Mouse (Mus musculus): Measurements from ENCODE around the gene Krtap9-5.

- TF ChIP-seq CTCF (IDR thresholded peaks at IDR 0.05; ENCODE audit: extremely low read depth, insufficient read depth, insufficient read length, insufficient replicate concordance), result no peak
- no peak for TF ChIP-seq POLR2A (IDR thresholded peaks at IDR 0.05; ENCODE audit: low read depth, low read length)
Measured at GRCm38 (mm10) chr11:99965961-99966360, 17.7 kb downstream of the Krtap9-5 start.

Data from spleen, adult 2 months (tissue).